Mouse (Mus musculus): ENCODE measurements around the gene Muc2. TPM values are rescaled to one million over a fixed set of nuclear protein-coding genes. Genes with fewer than 3 reads are reported as not detected.
"Not testable (repeated sequence)": the region's sequence is repeated elsewhere in the genome, so short reads cannot be mapped to it uniquely, and the experiment has no call there.

The Muc2 gene
- total RNA-seq, 1 experiment, result 0.94 TPM

- Histone ChIP-seq H3K27ac (ENCODE audit: insufficient read depth, low read depth, low read length, poor library complexity, severe bottlenecking) (no peak overlapping the region), H3K9ac (ENCODE audit: insufficient read depth, low read depth, low read length, poor library complexity, severe bottlenecking) (no peak overlapping the region), H3K9me3 (ENCODE audit: control insufficient read depth, insufficient read depth, low read depth, low read length) (no peaks in the 10 kb centered on the region), H3K4me3 (ENCODE audit: insufficient read depth in 1 of 2, low read depth in 1 of 2, low read length in 2 of 2, poor library complexity in 1 of 2, severe bottlenecking in 1 of 2) (no peak overlapping the region), H3K4me1 (ENCODE audit: control insufficient read depth in 2 of 2, insufficient read depth in 2 of 2, low read length in 2 of 2, poor library complexity in 1 of 2) (no peaks in the 10 kb centered on the region; a peak in 1 of 4 replicates), H3K36me3 (ENCODE audit: control insufficient read depth, insufficient read depth, low read length, poor library complexity, severe bottlenecking) (no peaks in the 10 kb centered on the region)
- DNase-seq (ENCODE audit: low read depth, low spot score), result no peak
- in situ Hi-C loops (cut with MboI; ENCODE audit: low sequenced_read_pairs in 2 of 2, unreplicated experiment in 2 of 2), result no loop called here
- TF ChIP-seq MAFK (IDR thresholded peaks at IDR 0.05; ENCODE audit: insufficient read depth, low read depth, low read length), result no peak
- no peak for TF ChIP-seq ZC3H11A (IDR thresholded peaks at IDR 0.05; ENCODE audit: borderline replicate concordance, low read depth, low read length)
- TF ChIP-seq HCFC1 (IDR thresholded peaks at IDR 0.05; ENCODE audit: borderline replicate concordance, insufficient read depth, low read length), result no peak
- TF ChIP-seq ZNF384 (IDR thresholded peaks at IDR 0.05; ENCODE audit: low read depth, low read length), result no peak
- TF ChIP-seq CHD2 (IDR thresholded peaks at IDR 0.05; ENCODE audit: low read depth, low read length), result no peak
Observed at GRCm38 (mm10) chr7:141652191-141652590, 37.9 kb upstream of the Muc2 start.

GRCm38 (mm10) chr7:141660346-141660745 is 29.8 kb upstream of the Muc2 start:
- 0 out of 4 replicates have a peak, but pooled peaks cover 0 to 2% of the 10 kb centered on the region in 2 experiments for H3K4me1 ChIP-seq (ENCODE audit: control insufficient read depth in 2 of 2, insufficient read depth in 2 of 2, low read length in 2 of 2, poor library complexity in 1 of 2)
- no peak overlapping the region for H3K4me3 ChIP-seq (ENCODE audit: insufficient read depth in 1 of 2, low read depth in 1 of 2, low read length in 2 of 2, poor library complexity in 1 of 2, severe bottlenecking in 1 of 2)
- in situ Hi-C loops (cut with MboI; ENCODE audit: low sequenced_read_pairs in 2 of 2, unreplicated experiment in 2 of 2), result no loop called here
- TF ChIP-seq ZC3H11A (IDR thresholded peaks at IDR 0.05; ENCODE audit: borderline replicate concordance, low read depth, low read length), result no peak
- TF ChIP-seq CHD2 (IDR thresholded peaks at IDR 0.05; ENCODE audit: low read depth, low read length), result no peak
- TF ChIP-seq ZNF384 (IDR thresholded peaks at IDR 0.05; ENCODE audit: low read depth, low read length), result no peak
- TF ChIP-seq MAFK (IDR thresholded peaks at IDR 0.05; ENCODE audit: insufficient read depth, low read depth, low read length), result no peak
- TF ChIP-seq HCFC1 (IDR thresholded peaks at IDR 0.05; ENCODE audit: borderline replicate concordance, insufficient read depth, low read length), result no peak
- H3K9ac ChIP-seq (ENCODE audit: insufficient read depth, low read depth, low read length, poor library complexity, severe bottlenecking), result no peak overlapping the region
- no peak for DNase-seq (ENCODE audit: low read depth, low spot score)
- H3K27ac ChIP-seq (ENCODE audit: insufficient read depth, low read depth, low read length, poor library complexity, severe bottlenecking), result no peak overlapping the region
- H3K36me3 ChIP-seq (ENCODE audit: control insufficient read depth, insufficient read depth, low read length, poor library complexity, severe bottlenecking), result no peaks in the 10 kb centered on the region
- no peaks in the 10 kb centered on the region for H3K9me3 ChIP-seq (ENCODE audit: control insufficient read depth, insufficient read depth, low read depth, low read length)

DNA sequence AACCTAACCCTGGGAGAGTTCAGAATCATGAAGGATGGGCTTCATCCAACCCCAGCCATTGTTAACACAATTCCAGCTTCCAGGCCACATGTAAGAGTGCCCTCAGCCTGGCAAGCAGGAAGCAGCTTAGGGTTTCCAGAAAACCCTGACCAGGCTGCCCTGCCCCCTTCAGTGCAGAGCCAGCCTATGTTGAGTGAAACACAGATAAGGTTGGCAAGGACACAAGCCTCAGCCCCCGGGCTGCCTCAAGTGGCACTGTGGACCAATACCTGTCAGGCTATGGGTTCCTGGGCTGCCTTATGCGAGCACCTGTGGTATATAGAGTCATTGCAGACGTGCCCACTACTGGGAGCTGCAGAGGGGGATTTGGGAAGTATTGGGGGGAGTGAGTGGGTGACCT is 28.7 kb upstream of the Muc2 start:
- H3K27ac ChIP-seq (ENCODE audit: insufficient read depth, low read depth, low read length, poor library complexity, severe bottlenecking), result no peak overlapping the region
- H3K36me3 ChIP-seq (ENCODE audit: control insufficient read depth, insufficient read depth, low read length, poor library complexity, severe bottlenecking), result no peaks in the 10 kb centered on the region
- no peak overlapping the region for H3K9ac ChIP-seq (ENCODE audit: insufficient read depth, low read depth, low read length, poor library complexity, severe bottlenecking)
- H3K9me3 ChIP-seq (ENCODE audit: control insufficient read depth, insufficient read depth, low read depth, low read length), result no peaks in the 10 kb centered on the region
- in situ Hi-C loops (cut with MboI; ENCODE audit: low sequenced_read_pairs in 2 of 2, unreplicated experiment in 2 of 2), result no loop called here
- no peak overlapping the region for H3K4me3 ChIP-seq (ENCODE audit: insufficient read depth in 1 of 2, low read depth in 1 of 2, low read length in 2 of 2, poor library complexity in 1 of 2, severe bottlenecking in 1 of 2)
- TF ChIP-seq CHD2 (IDR thresholded peaks at IDR 0.05; ENCODE audit: low read depth, low read length) (no peak), HCFC1 (IDR thresholded peaks at IDR 0.05; ENCODE audit: borderline replicate concordance, insufficient read depth, low read length) (no peak), ZC3H11A (IDR thresholded peaks at IDR 0.05; ENCODE audit: borderline replicate concordance, low read depth, low read length) (no peak), ZNF384 (IDR thresholded peaks at IDR 0.05; ENCODE audit: low read depth, low read length) (no peak), MAFK (IDR thresholded peaks at IDR 0.05; ENCODE audit: insufficient read depth, low read depth, low read length) (no peak)
- DNase-seq (ENCODE audit: low read depth, low spot score), result no peak
- peaks cover 0 to 4% of the 10 kb centered on the region in 2 experiments; a peak in 1 of 4 replicates for H3K4me1 ChIP-seq (ENCODE audit: control insufficient read depth in 2 of 2, insufficient read depth in 2 of 2, low read length in 2 of 2, poor library complexity in 1 of 2)

DNA sequence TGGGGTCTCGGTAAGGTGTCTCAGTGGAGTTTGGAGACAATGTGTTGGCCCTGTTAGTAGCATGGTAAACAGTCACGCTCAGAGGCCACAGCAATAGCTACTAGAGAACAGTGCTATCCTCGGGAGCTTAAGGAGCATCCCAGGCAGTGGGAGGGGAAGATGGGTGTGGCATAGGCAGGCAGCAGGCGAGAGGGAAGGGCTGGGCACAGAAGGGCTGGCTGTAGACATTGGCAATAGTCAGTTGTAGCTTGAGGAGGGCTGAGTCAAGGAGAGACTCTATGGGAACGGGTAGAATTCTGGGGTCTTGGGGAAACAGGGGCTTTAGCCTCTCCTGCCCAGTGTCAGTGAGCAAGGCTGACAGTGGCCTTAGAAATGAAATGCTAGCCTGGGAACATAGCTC is 27.9 kb upstream of the Muc2 start:
- in situ Hi-C loops (cut with MboI; ENCODE audit: low sequenced_read_pairs in 2 of 2, unreplicated experiment in 2 of 2), result no loop called here
- H3K4me1 ChIP-seq (ENCODE audit: control insufficient read depth in 2 of 2, insufficient read depth in 2 of 2, low read length in 2 of 2, poor library complexity in 1 of 2), result peaks cover 0 to 4% of the 10 kb centered on the region in 2 experiments; a peak in 2 of 4 replicates
- DNase-seq (ENCODE audit: low read depth, low spot score), result no peak
- no peaks in the 10 kb centered on the region for H3K36me3 ChIP-seq (ENCODE audit: control insufficient read depth, insufficient read depth, low read length, poor library complexity, severe bottlenecking)
- no peak overlapping the region for H3K4me3 ChIP-seq (ENCODE audit: insufficient read depth in 1 of 2, low read depth in 1 of 2, low read length in 2 of 2, poor library complexity in 1 of 2, severe bottlenecking in 1 of 2)
- TF ChIP-seq ZNF384 (IDR thresholded peaks at IDR 0.05; ENCODE audit: low read depth, low read length), result no peak
- TF ChIP-seq MAFK (IDR thresholded peaks at IDR 0.05; ENCODE audit: insufficient read depth, low read depth, low read length), result no peak
- TF ChIP-seq ZC3H11A (IDR thresholded peaks at IDR 0.05; ENCODE audit: borderline replicate concordance, low read depth, low read length), result no peak
- no peak for TF ChIP-seq CHD2 (IDR thresholded peaks at IDR 0.05; ENCODE audit: low read depth, low read length)
- TF ChIP-seq HCFC1 (IDR thresholded peaks at IDR 0.05; ENCODE audit: borderline replicate concordance, insufficient read depth, low read length), result no peak
- no peak overlapping the region for H3K9ac ChIP-seq (ENCODE audit: insufficient read depth, low read depth, low read length, poor library complexity, severe bottlenecking)
- no peaks in the 10 kb centered on the region for H3K9me3 ChIP-seq (ENCODE audit: control insufficient read depth, insufficient read depth, low read depth, low read length)
- no peak overlapping the region for H3K27ac ChIP-seq (ENCODE audit: insufficient read depth, low read depth, low read length, poor library complexity, severe bottlenecking)

- no peak overlapping the region for H3K27ac ChIP-seq (ENCODE audit: insufficient read depth, low read depth, low read length, poor library complexity, severe bottlenecking)
- no peak overlapping the region for H3K9ac ChIP-seq (ENCODE audit: insufficient read depth, low read depth, low read length, poor library complexity, severe bottlenecking)
- no peak for TF ChIP-seq HCFC1 (IDR thresholded peaks at IDR 0.05; ENCODE audit: borderline replicate concordance, insufficient read depth, low read length)
- TF ChIP-seq ZC3H11A (IDR thresholded peaks at IDR 0.05; ENCODE audit: borderline replicate concordance, low read depth, low read length), result peak; percentile 67
- peak; percentile 58 for DNase-seq (ENCODE audit: low read depth, low spot score)
- no peaks in the 10 kb centered on the region for H3K9me3 ChIP-seq (ENCODE audit: control insufficient read depth, insufficient read depth, low read depth, low read length)
- peaks cover 0 to 2% of the 10 kb centered on the region in 2 experiments; a peak in 2 of 4 replicates for H3K4me1 ChIP-seq (ENCODE audit: control insufficient read depth in 2 of 2, insufficient read depth in 2 of 2, low read length in 2 of 2, poor library complexity in 1 of 2)
- H3K36me3 ChIP-seq (ENCODE audit: control insufficient read depth, insufficient read depth, low read length, poor library complexity, severe bottlenecking), result no peaks in the 10 kb centered on the region
- H3K4me3 ChIP-seq (ENCODE audit: insufficient read depth in 1 of 2, low read depth in 1 of 2, low read length in 2 of 2, poor library complexity in 1 of 2, severe bottlenecking in 1 of 2), result no peak overlapping the region
- in situ Hi-C loops (cut with MboI; ENCODE audit: low sequenced_read_pairs in 2 of 2, unreplicated experiment in 2 of 2), result no loop called here
Observed at GRCm38 (mm10) chr7:141666190-141666589, 23.9 kb upstream of the Muc2 start.

DNA sequence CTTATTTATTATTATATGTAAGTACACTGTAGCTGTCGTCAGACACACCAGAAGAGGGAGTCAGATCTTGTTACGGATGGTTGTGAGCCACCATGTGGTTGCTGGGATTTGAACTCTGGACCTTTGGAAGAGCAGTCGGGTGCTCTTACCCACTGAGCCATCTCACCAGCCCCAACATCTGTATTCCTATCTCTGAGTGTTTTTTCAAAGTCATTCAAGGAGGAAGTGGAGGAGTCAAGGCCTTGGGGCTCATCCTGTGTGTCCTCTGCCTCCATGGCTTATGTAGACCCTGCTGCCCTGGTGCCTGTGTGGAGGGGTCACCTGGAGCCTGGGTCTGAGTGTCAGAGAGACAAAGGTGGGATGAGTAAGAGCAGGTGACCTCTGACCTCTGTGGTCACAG is 21.0 kb upstream of the Muc2 start:
- H3K36me3 ChIP-seq (ENCODE audit: control insufficient read depth, insufficient read depth, low read length, poor library complexity, severe bottlenecking); in situ Hi-C loops (cut with MboI; ENCODE audit: low sequenced_read_pairs in 2 of 2, unreplicated experiment in 2 of 2); H3K9ac ChIP-seq (ENCODE audit: insufficient read depth, low read depth, low read length, poor library complexity, severe bottlenecking); H3K27ac ChIP-seq (ENCODE audit: insufficient read depth, low read depth, low read length, poor library complexity, severe bottlenecking); DNase-seq (ENCODE audit: low read depth, low spot score); H3K9me3 ChIP-seq (ENCODE audit: control insufficient read depth, insufficient read depth, low read depth, low read length); H3K4me1 ChIP-seq (ENCODE audit: control insufficient read depth in 2 of 2, insufficient read depth in 2 of 2, low read length in 2 of 2, poor library complexity in 1 of 2); H3K4me3 ChIP-seq (ENCODE audit: insufficient read depth in 1 of 2, low read depth in 1 of 2, low read length in 2 of 2, poor library complexity in 1 of 2, severe bottlenecking in 1 of 2): not testable (repeated sequence)
